9 mouse cellular contexts compared by ENCODE assay signal in the genomic region with DNA sequence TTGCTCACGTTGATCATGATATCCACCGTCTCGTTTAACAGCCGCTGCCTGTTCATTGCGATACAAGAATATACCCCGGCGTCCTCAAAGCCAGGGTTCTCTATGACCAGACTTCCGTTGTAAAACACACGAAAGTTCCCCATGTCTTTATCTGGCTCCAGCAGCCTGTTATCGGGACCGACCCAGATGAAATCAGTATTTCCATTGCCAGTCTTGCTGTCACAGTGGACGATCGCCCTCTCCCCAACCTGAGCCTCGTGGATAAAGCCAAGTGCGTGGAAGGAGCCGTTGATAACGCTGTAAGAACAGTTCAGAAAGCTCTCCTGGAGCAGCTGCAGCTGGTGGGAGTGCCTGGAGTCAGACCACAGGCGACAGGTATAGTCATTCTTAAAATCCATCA. TPM values are rescaled to one million over a fixed set of nuclear protein-coding genes. Genes with fewer than 3 reads are reported as not detected.
A peak's percentile ranks its signal among the peaks of the same experiment; 100 is the strongest.
DNase-seq lines count a peak whose midpoint lies in the region; ATAC-seq lines count a peak whose summit lies in the region.
"Had no signal": no experiment of that assay in that cellular context is flagged by ENCODE, and none has a peak within 500 bp of the region (broad histone marks: within the 10 kb centered on the region; RNA-seq: fewer than 3 reads in every experiment).

No protein-coding gene starts in this region.

- DNase-seq in heart, adult 8-10 months (ENCODE audit: low spot score) = no peak
- DNase-seq in neural tube, embryonic 10.5 days (ENCODE audit: extremely low spot score, low spot score) = no peak
- DNase-seq in liver, embryonic 13.5 days = peak; percentile 38
- DNase-seq in splenic B cell, adult 2 months (ENCODE audit: low read depth, low spot score) = peak; percentile 31
- no peak for DNase-seq in retina, postnatal 1 day
- DNase-seq in left cerebral cortex, postnatal 36 days (ENCODE audit: low spot score in 2 of 2) = no peak

- intact Hi-C loops in left cerebral cortex, postnatal 36 days (cut with DNase I) = loop anchor here (5.0 kb wide), 1 partner anchor 417 kb away; no protein-coding TSS in a partner anchor

- H3K9ac ChIP-seq in heart, embryonic 14.5 days (ENCODE audit: low read length) = no peak overlapping the region
- H3K9ac ChIP-seq in neural tube, embryonic 13.5 days = no peak overlapping the region
- no peak overlapping the region for H3K9ac ChIP-seq in liver, embryonic 13.5 days
- H3K9ac ChIP-seq: forebrain, embryonic 13.5 days had no signal

- H3K27ac ChIP-seq in heart, embryonic 14.5 days (replicated peaks in 1 of 2; ENCODE audit: control insufficient read depth in 1 of 2, insufficient read depth in 1 of 2, low read depth in 2 of 2, low read length in 2 of 2) = no peak overlapping the region
- H3K27ac ChIP-seq in neural tube, embryonic 13.5 days (replicated peaks) = no peak overlapping the region
- H3K27ac ChIP-seq in liver, embryonic 13.5 days = no peak overlapping the region
- H3K27ac ChIP-seq: forebrain, embryonic 13.5 days had no signal

- 56% methylated on average over 18 of the region's 18 CpGs for WGBS in heart, embryonic 14.5 days
- 89% methylated on average over 18 of the region's 18 CpGs for WGBS in neural tube, embryonic 13.5 days
- WGBS in liver, embryonic 13.5 days (ENCODE audit: insufficient replicate concordance) = 27% methylated on average over 18 of the region's 18 CpGs

- H3K4me2 ChIP-seq in heart, embryonic 14.5 days (ENCODE audit: low read length) = peak overlapping the region; percentile 95
- H3K4me2 ChIP-seq in neural tube, embryonic 13.5 days = peak overlapping the region; percentile 81; the same call in 1 of the 2 replicates
- H3K4me2 ChIP-seq in liver, embryonic 13.5 days = 0 out of 2 replicates have a peak overlapping the region, but pooled peaks have one; percentile 14

- no peak overlapping the region for H3K4me3 ChIP-seq in heart, embryonic 14.5 days (ENCODE audit: control insufficient read depth in 1 of 2, insufficient read depth in 1 of 2, low read depth in 1 of 2, low read length in 2 of 2)
- no peak overlapping the region for H3K4me3 ChIP-seq in neural tube, embryonic 13.5 days
- H3K4me3 ChIP-seq in liver, embryonic 13.5 days (replicated peaks) = no peak overlapping the region

- no peak for ATAC-seq in heart, embryonic 14.5 days (ENCODE audit: insufficient number of reproducible peaks, insufficient read depth, low FRiP score, low read depth)
- ATAC-seq in neural tube, embryonic 13.5 days (ENCODE audit: low read depth) = no peak
- ATAC-seq in liver, embryonic 13.5 days (ENCODE audit: low read depth) = peak; percentile 35; the same call in 1 of the 2 replicates
- ATAC-seq: forebrain, embryonic 13.5 days had no signal

- H3K9me3 ChIP-seq in heart, embryonic 14.5 days (ENCODE audit: control insufficient read depth, low read length) = no peaks in the 10 kb centered on the region
- no peaks in the 10 kb centered on the region; the same call in 1 of the 2 replicates for H3K9me3 ChIP-seq in neural tube, embryonic 13.5 days
- H3K9me3 ChIP-seq in liver, embryonic 13.5 days (replicated peaks) = no peaks in the 10 kb centered on the region
- H3K9me3 ChIP-seq: forebrain, embryonic 13.5 days had no signal

- H3K36me3 ChIP-seq in heart, embryonic 14.5 days (ENCODE audit: control insufficient read depth, insufficient read depth, low read length) = no peaks in the 10 kb centered on the region
- no peaks in the 10 kb centered on the region for H3K36me3 ChIP-seq in neural tube, embryonic 13.5 days
- H3K36me3 ChIP-seq in liver, embryonic 13.5 days = no peaks in the 10 kb centered on the region
- no peaks in the 10 kb centered on the region for H3K36me3 ChIP-seq in splenic B cell, adult 2 months (ENCODE audit: control insufficient read depth, insufficient read depth, low read length, poor library complexity, severe bottlenecking)

- H3K27me3 ChIP-seq in heart, embryonic 14.5 days (ENCODE audit: control insufficient read depth, insufficient read depth, low read length) = peaks cover 26% of the 10 kb centered on the region
- peaks cover 15% of the 10 kb centered on the region for H3K27me3 ChIP-seq in neural tube, embryonic 13.5 days
- H3K27me3 ChIP-seq in liver, embryonic 13.5 days = peaks cover 72% of the 10 kb centered on the region
- H3K27me3 ChIP-seq in splenic B cell, adult 2 months (ENCODE audit: control insufficient read depth, insufficient read depth, low read length, poor library complexity, severe bottlenecking) = no peaks in the 10 kb centered on the region

- peaks cover 0 to 9% of the 10 kb centered on the region in 2 experiments; a peak in 1 of 4 replicates for H3K4me1 ChIP-seq in heart, embryonic 14.5 days (ENCODE audit: control insufficient read depth in 2 of 2, insufficient read depth in 2 of 2, low read length in 2 of 2)
- H3K4me1 ChIP-seq in neural tube, embryonic 13.5 days (replicated peaks) = peaks cover 22% of the 10 kb centered on the region
- H3K4me1 ChIP-seq in liver, embryonic 13.5 days (replicated peaks) = peaks cover 25% of the 10 kb centered on the region; the same call in 1 of the 2 replicates

RNA-seq across cellular contexts. Expression of a gene that starts 1.5 kb away (rescaled TPM):
- 2.4 and 2.6 TPM in 2 replicates for polyA plus RNA-seq in heart, embryonic 14.5 days (2014; fragmentation: Nextera tagmentation; extraction: Ambion mirVana)
- 1 to 10 TPM; 2.5 to 4.8 (median 3.8) TPM for total RNA-seq in heart, adult 8-10 months (2022)
- polyA plus RNA-seq in neural tube, embryonic 13.5 days (2015; fragmentation: Nextera tagmentation; extraction: Ambion mirVana) = 3.0 and 3.1 TPM in 2 replicates
- 4.6 and 5.8 TPM in 2 replicates for polyA plus RNA-seq in liver, embryonic 13.5 days (2015; fragmentation: Nextera tagmentation; extraction: Ambion mirVana)
- total RNA-seq in left cerebral cortex, postnatal 36 days (2021) = 1 to 10 TPM; 6.4 to 7.9 TPM

RNA-seq across cellular contexts. Expression of a gene that starts 1.7 kb away (rescaled TPM):
- 4.6 and 4.7 TPM in 2 replicates for polyA plus RNA-seq in heart, embryonic 14.5 days (2014; fragmentation: Nextera tagmentation; extraction: Ambion mirVana)
- 1 to 10 TPM; 4.8 to 6.1 (median 5.7) TPM for total RNA-seq in heart, adult 8-10 months (2022)
- 6.3 and 6.7 TPM in 2 replicates for polyA plus RNA-seq in neural tube, embryonic 13.5 days (2015; fragmentation: Nextera tagmentation; extraction: Ambion mirVana)
- 0.74 and 1.0 TPM in 2 replicates for polyA plus RNA-seq in liver, embryonic 13.5 days (2015; fragmentation: Nextera tagmentation; extraction: Ambion mirVana)
- total RNA-seq in left cerebral cortex, postnatal 36 days (2021) = 1 to 10 TPM; 4.2 to 7.6 TPM

Comparison
In these comparisons a context has a peak if more than half of its experiments do, and no peak if none do; other contexts are left out.
1. H3K4me2 ChIP-seq: peak in every context shown above with its lines; median percentile 95 in heart, embryonic 14.5 days; 81 in neural tube, embryonic 13.5 days; 14 in liver, embryonic 13.5 days.
2. DNase-seq: peak in liver, embryonic 13.5 days (single experiment) and splenic B cell, adult 2 months (single experiment); none in heart, adult 8-10 months (single experiment), neural tube, embryonic 10.5 days (single experiment), retina, postnatal 1 day (single experiment) and left cerebral cortex, postnatal 36 days (0 of 2).